Mouse (Mus musculus) lung, postnatal 14 days (tissue): ENCODE results near the gene Gabrb1.

Source experiments
- DNase-seq: peaks from one replicate; pipeline ENCODE4 v3.0.0; 2021

Gene Gabrb1

GRCm38 (mm10) chr5:71830342-71830741 is 172.4 kb downstream of the Gabrb1 start:
- no peak for DNase-seq

GRCm38 (mm10) chr5:71842241-71842640 is 184.3 kb downstream of the Gabrb1 start:
- no peak for DNase-seq

- no peak for DNase-seq
Measured at GRCm38 (mm10) chr5:71898214-71898613, 240.3 kb downstream of the Gabrb1 start.

GRCm38 (mm10) chr5:71903399-71903798 is 245.5 kb downstream of the Gabrb1 start:
- no peak for DNase-seq

- no peak for DNase-seq
Measured at GRCm38 (mm10) chr5:71914028-71914427, 256.1 kb downstream of the Gabrb1 start.

- no peak for DNase-seq
Measured at GRCm38 (mm10) chr5:71915711-71916110, 257.8 kb downstream of the Gabrb1 start.

GRCm38 (mm10) chr5:71917206-71917605 is 259.3 kb downstream of the Gabrb1 start:
- DNase-seq, result no peak

- DNase-seq, result no peak
Measured at GRCm38 (mm10) chr5:71923636-71924035, 265.7 kb downstream of the Gabrb1 start.

- no peak for DNase-seq
Measured at GRCm38 (mm10) chr5:71926336-71926735, 268.4 kb downstream of the Gabrb1 start.

- no peak for DNase-seq
Measured at GRCm38 (mm10) chr5:71930036-71930435, 272.1 kb downstream of the Gabrb1 start.

GRCm38 (mm10) chr5:71951398-71951797 is 293.5 kb downstream of the Gabrb1 start:
- no peak for DNase-seq

- DNase-seq, result no peak
Measured at GRCm38 (mm10) chr5:71955070-71955685, 297.3 kb downstream of the Gabrb1 start.

- DNase-seq, result no peak
Measured at GRCm38 (mm10) chr5:71964876-71965432, 307.0 kb downstream of the Gabrb1 start.

GRCm38 (mm10) chr5:71965529-71965928 is 307.6 kb downstream of the Gabrb1 start:
- no peak for DNase-seq

GRCm38 (mm10) chr5:71970140-71970800 is 312.4 kb downstream of the Gabrb1 start:
- no peak for DNase-seq

- no peak for DNase-seq
Measured at GRCm38 (mm10) chr5:71972831-71973230, 314.9 kb downstream of the Gabrb1 start.

GRCm38 (mm10) chr5:71976133-71976532 is 318.2 kb downstream of the Gabrb1 start:
- DNase-seq, result no peak

GRCm38 (mm10) chr5:71976571-71977061 is 318.7 kb downstream of the Gabrb1 start:
- no peak for DNase-seq

GRCm38 (mm10) chr5:71986561-71986960 is 328.6 kb downstream of the Gabrb1 start:
- no peak for DNase-seq

- no peak for DNase-seq
Measured at GRCm38 (mm10) chr5:71986983-71987398, 329.1 kb downstream of the Gabrb1 start.

GRCm38 (mm10) chr5:71999466-71999865 is 341.6 kb downstream of the Gabrb1 start:
- DNase-seq, result no peak

- DNase-seq, result no peak
Measured at GRCm38 (mm10) chr5:72003811-72004435, 346.0 kb downstream of the Gabrb1 start.

GRCm38 (mm10) chr5:72036954-72037353 is 379.0 kb downstream of the Gabrb1 start:
- no peak for DNase-seq
